ENCODE assay signal across 10 mouse cellular contexts in genomic region chr11:97810356-97810755, GRCm38 (mm10). TPM values are rescaled to one million over a fixed set of nuclear protein-coding genes. Genes with fewer than 3 reads are reported as not detected.
DNase-seq lines count a peak whose midpoint lies in the region; ATAC-seq lines count a peak whose summit lies in the region.
"Had no signal": no experiment of that assay in that cellular context is flagged by ENCODE, and none has a peak within 500 bp of the region (broad histone marks: within the 10 kb centered on the region; RNA-seq: fewer than 3 reads in every experiment).

No protein-coding gene starts in this region.

- H3K27me3 ChIP-seq in midbrain, embryonic 10.5 days (ENCODE audit: low read depth, poor library complexity, severe bottlenecking): 0 out of 2 replicates have a peak, but pooled peaks cover under 1% of the 10 kb centered on the region
- no peaks in the 10 kb centered on the region for H3K27me3 ChIP-seq in midbrain, embryonic 14.5 days (ENCODE audit: control insufficient read depth, insufficient read depth, low read length)
- no peaks in the 10 kb centered on the region for H3K27me3 ChIP-seq in intestine, embryonic 16.5 days (replicated peaks; ENCODE audit: control insufficient read depth, insufficient read depth, low read length)
- H3K27me3 ChIP-seq in neural tube, embryonic 15.5 days (replicated peaks): no peaks in the 10 kb centered on the region
- no peaks in the 10 kb centered on the region for H3K27me3 ChIP-seq in heart, embryonic 12.5 days (replicated peaks)

- 75% methylated on average over 7 of the region's 7 CpGs for WGBS in midbrain, embryonic 10.5 days
- WGBS in midbrain, embryonic 14.5 days: 82% methylated on average over 7 of the region's 7 CpGs
- WGBS in intestine, embryonic 16.5 days: 47% methylated on average over 7 of the region's 7 CpGs
- WGBS in neural tube, embryonic 15.5 days: 87% methylated on average over 7 of the region's 7 CpGs
- 52% methylated on average over 7 of the region's 7 CpGs for WGBS in heart, embryonic 12.5 days

- H3K27ac ChIP-seq in midbrain, embryonic 10.5 days (replicated peaks): peak overlapping the region; percentile 42; the same call in 1 of the 2 replicates
- H3K27ac ChIP-seq in midbrain, embryonic 14.5 days (replicated peaks; ENCODE audit: low read depth, low read length): no peak overlapping the region
- H3K27ac ChIP-seq in intestine, embryonic 16.5 days (ENCODE audit: low read length): peak overlapping the region; percentile 50
- H3K27ac ChIP-seq in neural tube, embryonic 15.5 days (replicated peaks): peak overlapping the region; percentile 4; the same call in 1 of the 2 replicates
- H3K27ac ChIP-seq in heart, embryonic 12.5 days (ENCODE audit: poor library complexity, severe bottlenecking): no peak overlapping the region

- intact Hi-C loops in left cerebral cortex, postnatal 4 days (cut with DNase I): no loop called here

- H3K4me1 ChIP-seq in midbrain, embryonic 10.5 days: peaks cover 98% of the 10 kb centered on the region
- H3K4me1 ChIP-seq in midbrain, embryonic 14.5 days (ENCODE audit: control insufficient read depth, insufficient read depth, low read length): peaks cover 66% of the 10 kb centered on the region
- peaks cover 87% of the 10 kb centered on the region for H3K4me1 ChIP-seq in intestine, embryonic 16.5 days (ENCODE audit: control insufficient read depth, insufficient read depth, low read length)
- peaks cover 85% of the 10 kb centered on the region for H3K4me1 ChIP-seq in neural tube, embryonic 15.5 days
- H3K4me1 ChIP-seq in heart, embryonic 12.5 days (replicated peaks): peaks cover 86% of the 10 kb centered on the region

- H3K36me3 ChIP-seq in midbrain, embryonic 10.5 days: peaks cover 46% of the 10 kb centered on the region
- peaks cover 45% of the 10 kb centered on the region for H3K36me3 ChIP-seq in midbrain, embryonic 14.5 days (ENCODE audit: control insufficient read depth, insufficient read depth, low read length)
- H3K36me3 ChIP-seq in intestine, embryonic 16.5 days (ENCODE audit: control insufficient read depth, insufficient read depth, low read length): peaks cover 3% of the 10 kb centered on the region
- H3K36me3 ChIP-seq in neural tube, embryonic 15.5 days: peaks cover 36% of the 10 kb centered on the region
- H3K36me3 ChIP-seq in heart, embryonic 12.5 days: peaks cover 50% of the 10 kb centered on the region

- H3K4me3 ChIP-seq in midbrain, embryonic 10.5 days: no peak overlapping the region; the same call in 1 of the 2 replicates
- no peak overlapping the region for H3K4me3 ChIP-seq in midbrain, embryonic 14.5 days (replicated peaks; ENCODE audit: low read depth, low read length)
- no peak overlapping the region for H3K4me3 ChIP-seq in intestine, embryonic 16.5 days (ENCODE audit: low read length)
- H3K4me3 ChIP-seq in neural tube, embryonic 15.5 days (replicated peaks): no peak overlapping the region
- no peak overlapping the region for H3K4me3 ChIP-seq in heart, embryonic 12.5 days

- ATAC-seq in cerebellum, adult (ENCODE audit: insufficient number of reproducible peaks, low FRiP score, low TSS enrichment): no peak
- ATAC-seq in midbrain, embryonic 14.5 days (ENCODE audit: low FRiP score, low TSS enrichment): no peak
- no peak for ATAC-seq in intestine, embryonic 16.5 days
- ATAC-seq in neural tube, embryonic 15.5 days (ENCODE audit: low FRiP score): no peak
- ATAC-seq in heart, embryonic 12.5 days (ENCODE audit: insufficient number of reproducible peaks, low FRiP score): no peak

- no peaks in the 10 kb centered on the region for H3K9me3 ChIP-seq in midbrain, embryonic 10.5 days (replicated peaks)
- H3K9me3 ChIP-seq in midbrain, embryonic 14.5 days (ENCODE audit: control insufficient read depth, low read length): no peaks in the 10 kb centered on the region
- H3K9me3 ChIP-seq in intestine, embryonic 16.5 days (ENCODE audit: control insufficient read depth, low read length): no peaks in the 10 kb centered on the region
- H3K9me3 ChIP-seq in neural tube, embryonic 15.5 days (replicated peaks): no peaks in the 10 kb centered on the region
- no peaks in the 10 kb centered on the region for H3K9me3 ChIP-seq in heart, embryonic 12.5 days (replicated peaks)
- H3K9me3 ChIP-seq: G1E had no signal

- H3K4me2 ChIP-seq in midbrain, embryonic 14.5 days (ENCODE audit: low read length): no peak overlapping the region
- H3K4me2 ChIP-seq in intestine, embryonic 16.5 days (ENCODE audit: low read depth, low read length): no peak overlapping the region
- no peak overlapping the region for H3K4me2 ChIP-seq in neural tube, embryonic 15.5 days
- no peak overlapping the region for H3K4me2 ChIP-seq in heart, embryonic 12.5 days

- no peak overlapping the region for H3K9ac ChIP-seq in midbrain, embryonic 14.5 days (replicated peaks; ENCODE audit: low read length)
- H3K9ac ChIP-seq in intestine, embryonic 16.5 days (ENCODE audit: low read depth, low read length): 0 out of 2 replicates have a peak overlapping the region, but pooled peaks have one; percentile 8
- no peak overlapping the region for H3K9ac ChIP-seq in neural tube, embryonic 15.5 days (replicated peaks)
- no peak overlapping the region for H3K9ac ChIP-seq in heart, embryonic 12.5 days

- peak; percentile 35 to 57 for DNase-seq in cerebellum, postnatal 14 days
- no peak for DNase-seq in midbrain, embryonic 10.5 days (ENCODE audit: low spot score)
- no peak for DNase-seq in midbrain, embryonic 14.5 days
- no peak for DNase-seq in left cerebral cortex, postnatal 4 days

RNA-seq across cellular contexts. Expression of gene Lasp1, which starts 11.6 kb away (rescaled TPM):
- 75.1 and 88.8 TPM in 2 replicates for polyA plus RNA-seq in midbrain, embryonic 10.5 days (2016; fragmentation: Nextera tagmentation; extraction: Ambion mirVana)
- 114 and 138 TPM in 2 replicates for polyA plus RNA-seq in midbrain, embryonic 14.5 days (2014; fragmentation: Nextera tagmentation; extraction: Ambion mirVana)
- 141 and 148 TPM in 2 replicates for polyA plus RNA-seq in intestine, embryonic 16.5 days (2015; fragmentation: Nextera tagmentation; extraction: Ambion mirVana)
- polyA plus RNA-seq in neural tube, embryonic 15.5 days (2015; fragmentation: Nextera tagmentation; extraction: Ambion mirVana): 136 and 143 TPM in 2 replicates
- 100 to 1,000 TPM; 190 to 199 TPM for total RNA-seq in left cerebral cortex, postnatal 4 days (2021)
- 46.9 and 49.5 TPM in 2 replicates for polyA plus RNA-seq in heart, embryonic 12.5 days (2016; fragmentation: Nextera tagmentation; extraction: Ambion mirVana)

RNA-seq across cellular contexts. Expression of gene Rpl23, which starts 28.1 kb away (rescaled TPM):
- 378 and 451 TPM in 2 replicates for polyA plus RNA-seq in midbrain, embryonic 10.5 days (2016; fragmentation: Nextera tagmentation; extraction: Ambion mirVana)
- 363 and 413 TPM in 2 replicates for polyA plus RNA-seq in midbrain, embryonic 14.5 days (2014; fragmentation: Nextera tagmentation; extraction: Ambion mirVana)
- 466 and 491 TPM in 2 replicates for polyA plus RNA-seq in intestine, embryonic 16.5 days (2015; fragmentation: Nextera tagmentation; extraction: Ambion mirVana)
- polyA plus RNA-seq in neural tube, embryonic 15.5 days (2015; fragmentation: Nextera tagmentation; extraction: Ambion mirVana): 314 and 372 TPM in 2 replicates
- 100 to 1,000 TPM; 614 to 660 TPM for total RNA-seq in left cerebral cortex, postnatal 4 days (2021)
- 404 and 410 TPM in 2 replicates for polyA plus RNA-seq in heart, embryonic 12.5 days (2016; fragmentation: Nextera tagmentation; extraction: Ambion mirVana)

RNA-seq across cellular contexts. Expression of gene B230217C12Rik, which starts 30.2 kb away (rescaled TPM):
- 12.6 and 14.3 TPM in 2 replicates for polyA plus RNA-seq in midbrain, embryonic 10.5 days (2016; fragmentation: Nextera tagmentation; extraction: Ambion mirVana)
- polyA plus RNA-seq in midbrain, embryonic 14.5 days (2014; fragmentation: Nextera tagmentation; extraction: Ambion mirVana): 32.4 and 36.5 TPM in 2 replicates
- 4.1 TPM in 2 replicates for polyA plus RNA-seq in intestine, embryonic 16.5 days (2015; fragmentation: Nextera tagmentation; extraction: Ambion mirVana)
- polyA plus RNA-seq in neural tube, embryonic 15.5 days (2015; fragmentation: Nextera tagmentation; extraction: Ambion mirVana): 41.8 and 47.2 TPM in 2 replicates
- 10 to 100 TPM; 27.1 to 29.0 TPM for total RNA-seq in left cerebral cortex, postnatal 4 days (2021)
- 6.9 and 7.4 TPM in 2 replicates for polyA plus RNA-seq in heart, embryonic 12.5 days (2016; fragmentation: Nextera tagmentation; extraction: Ambion mirVana)
- polyA plus RNA-seq: G1E had no signal

RNA-seq across cellular contexts. Expression of gene 1700001P01Rik, which starts 34.6 kb away (rescaled TPM):
- polyA plus RNA-seq in midbrain, embryonic 10.5 days (2016; fragmentation: Nextera tagmentation; extraction: Ambion mirVana): 0.20 and 0.46 TPM in 2 replicates
- not detected in 2 replicates for polyA plus RNA-seq in midbrain, embryonic 14.5 days (2014; fragmentation: Nextera tagmentation; extraction: Ambion mirVana)
- not detected in 2 replicates for polyA plus RNA-seq in intestine, embryonic 16.5 days (2015; fragmentation: Nextera tagmentation; extraction: Ambion mirVana)
- polyA plus RNA-seq in neural tube, embryonic 15.5 days (2015; fragmentation: Nextera tagmentation; extraction: Ambion mirVana): 0.63 and 0.88 TPM in 2 replicates
- total RNA-seq in left cerebral cortex, postnatal 4 days (2021): 1 to 10 TPM in 1 of 2 experiments, not detected in 1; 2.0 TPM
- not detected in 2 replicates for polyA plus RNA-seq in heart, embryonic 12.5 days (2016; fragmentation: Nextera tagmentation; extraction: Ambion mirVana)
- polyA plus RNA-seq: embryonic facial prominence, embryonic 11.5 days had no signal

RNA-seq across cellular contexts. Expression of gene Cwc25, which starts 44.0 kb away (rescaled TPM):
- polyA plus RNA-seq in midbrain, embryonic 10.5 days (2016; fragmentation: Nextera tagmentation; extraction: Ambion mirVana): 20.5 and 21.8 TPM in 2 replicates
- polyA plus RNA-seq in midbrain, embryonic 14.5 days (2014; fragmentation: Nextera tagmentation; extraction: Ambion mirVana): 10.9 and 13.2 TPM in 2 replicates
- polyA plus RNA-seq in intestine, embryonic 16.5 days (2015; fragmentation: Nextera tagmentation; extraction: Ambion mirVana): 11.1 and 11.9 TPM in 2 replicates
- 16.2 and 16.4 TPM in 2 replicates for polyA plus RNA-seq in neural tube, embryonic 15.5 days (2015; fragmentation: Nextera tagmentation; extraction: Ambion mirVana)
- total RNA-seq in left cerebral cortex, postnatal 4 days (2021): 10 to 100 TPM; 17.6 to 20.4 TPM
- polyA plus RNA-seq in heart, embryonic 12.5 days (2016; fragmentation: Nextera tagmentation; extraction: Ambion mirVana): 10.9 and 11.4 TPM in 2 replicates

Comparison
In these comparisons a context has a peak if more than half of its experiments do, and no peak if none do; other contexts are left out.
1. H3K27ac ChIP-seq: peak in midbrain, embryonic 10.5 days (single experiment), intestine, embryonic 16.5 days (single experiment) and neural tube, embryonic 15.5 days (single experiment); none in midbrain, embryonic 14.5 days (single experiment) and heart, embryonic 12.5 days (single experiment).
2. DNase-seq: peak in cerebellum, postnatal 14 days (2 of 2); none in midbrain, embryonic 10.5 days (single experiment), midbrain, embryonic 14.5 days (single experiment) and left cerebral cortex, postnatal 4 days (single experiment).